Mouse (Mus musculus): ENCODE results near the gene Mypop.

GRCm38 (mm10) chr7:19048006-19048527, 57.0 kb downstream of the Mypop start:
- TF ChIP-seq POLR2A (IDR thresholded peaks at IDR 0.05; ENCODE audit: control insufficient read depth, low read depth, low read length) (no peak), CTCF (IDR thresholded peaks at IDR 0.05; ENCODE audit: control insufficient read depth, insufficient read depth, insufficient replicate concordance, low read depth, low read length) (no peak)
